ENCODE assay signal across 8 mouse cellular contexts in genomic region chr13:23710374-23711089, GRCm38 (mm10). TPM values are rescaled to one million over a fixed set of nuclear protein-coding genes. Genes with fewer than 3 reads are reported as not detected.
DNase-seq lines count a peak whose midpoint lies in the region; ATAC-seq and TF ChIP-seq lines count a peak whose summit lies in the region.

Gene Hfe (minus strand): TSS chr13:23710854.

- H3K27ac ChIP-seq in embryonic facial prominence, embryonic 15.5 days (replicated peaks): no peak within 1 kb of the TSS
- peak within 1 kb of the TSS; percentile 59 for H3K27ac ChIP-seq in heart, embryonic 13.5 days (replicated peaks)
- no peak within 1 kb of the TSS; the same call in 1 of the 2 replicates for H3K27ac ChIP-seq in kidney, embryonic 16.5 days (ENCODE audit: low read length)

- POLR2A ChIA-PET in Patski (lab: Charles Lee): no interaction called here

- no peak for TF ChIP-seq CTCF in Patski (IDR thresholded peaks at IDR 0.05)

- DNase-seq in A20 (ENCODE audit: low read depth, low spot score) (peak; percentile 52), Patski (ENCODE audit: low read depth, low spot score) (no peak)
- peak; percentile 72 for DNase-seq in lung, postnatal 36 days
- peak; percentile 75 for DNase-seq in retina, postnatal 1 day
- no peak for DNase-seq in c-Kit-positive CD71-positive TER-119-positive erythroid progenitor cells, embryonic 14.5 days (ENCODE audit: low spot score)

- H3K4me2 ChIP-seq in embryonic facial prominence, embryonic 15.5 days (replicated peaks): peak within 1 kb of the TSS; percentile 76
- H3K4me2 ChIP-seq in heart, embryonic 13.5 days: peak within 1 kb of the TSS; percentile 86
- peak within 1 kb of the TSS; percentile 69 for H3K4me2 ChIP-seq in kidney, embryonic 16.5 days (replicated peaks; ENCODE audit: low read depth, low read length)

- H3K9ac ChIP-seq in embryonic facial prominence, embryonic 15.5 days: peak within 1 kb of the TSS; percentile 33
- peak within 1 kb of the TSS; percentile 78 for H3K9ac ChIP-seq in heart, embryonic 13.5 days
- H3K9ac ChIP-seq in kidney, embryonic 16.5 days (replicated peaks; ENCODE audit: low read length): peak within 1 kb of the TSS; percentile 67

- H3K9me3 ChIP-seq in embryonic facial prominence, embryonic 15.5 days (replicated peaks): no peaks in the 10 kb centered on the region
- H3K9me3 ChIP-seq in heart, embryonic 13.5 days: no peaks in the 10 kb centered on the region
- no peaks in the 10 kb centered on the region for H3K9me3 ChIP-seq in kidney, embryonic 16.5 days (ENCODE audit: low read length)

- H3K36me3 ChIP-seq in embryonic facial prominence, embryonic 15.5 days: no peaks in the 10 kb centered on the region
- H3K36me3 ChIP-seq in heart, embryonic 13.5 days: no peaks in the 10 kb centered on the region
- no peaks in the 10 kb centered on the region for H3K36me3 ChIP-seq in kidney, embryonic 16.5 days (ENCODE audit: insufficient read depth, low read length)

- H3K4me1 ChIP-seq in embryonic facial prominence, embryonic 15.5 days: peaks cover 11% of the 10 kb centered on the region; the same call in 1 of the 2 replicates
- H3K4me1 ChIP-seq in heart, embryonic 13.5 days: peaks cover 31% of the 10 kb centered on the region
- peaks cover 7% of the 10 kb centered on the region; the same call in 1 of the 2 replicates for H3K4me1 ChIP-seq in kidney, embryonic 16.5 days (ENCODE audit: insufficient read depth, low read length)

- 3% methylated on average over 17 of the region's 17 CpGs for WGBS in embryonic facial prominence, embryonic 15.5 days
- 2% methylated on average over 17 of the region's 17 CpGs for WGBS in heart, embryonic 13.5 days
- WGBS in kidney, embryonic 16.5 days: 1% methylated on average over 17 of the region's 17 CpGs

- peak; percentile 44 for ATAC-seq in Patski
- ATAC-seq in embryonic facial prominence, embryonic 15.5 days (ENCODE audit: insufficient number of reproducible peaks, low FRiP score, low TSS enrichment, low read depth): no peak
- ATAC-seq in heart, embryonic 13.5 days (ENCODE audit: extremely low read depth, insufficient number of reproducible peaks, low FRiP score, low TSS enrichment): no peak
- ATAC-seq in kidney, embryonic 16.5 days (ENCODE audit: low FRiP score, low TSS enrichment): peak; percentile 78

- in situ Hi-C loops in Patski (cut with MboI; ENCODE audit: low pct_unique_long_range_greater_than_20kb): no loop called here

- peak within 1 kb of the TSS; percentile 47 for H3K4me3 ChIP-seq in embryonic facial prominence, embryonic 15.5 days (replicated peaks)
- peak within 1 kb of the TSS; percentile 55 for H3K4me3 ChIP-seq in heart, embryonic 13.5 days
- peak within 1 kb of the TSS; percentile 50 for H3K4me3 ChIP-seq in kidney, embryonic 16.5 days (ENCODE audit: low read length)

- CTCF ChIA-PET in Patski (lab: Charles Lee): interaction anchor here (1.3 to 1.5 kb wide), 2 partner anchors 9 to 21 kb away, joined by 4 to 6 read pairs; no protein-coding TSS in a partner anchor

- H3K27me3 ChIP-seq in Patski: no peaks in the 10 kb centered on the region
- no peaks in the 10 kb centered on the region for H3K27me3 ChIP-seq in embryonic facial prominence, embryonic 15.5 days
- no peaks in the 10 kb centered on the region for H3K27me3 ChIP-seq in heart, embryonic 13.5 days (replicated peaks)
- H3K27me3 ChIP-seq in kidney, embryonic 16.5 days (ENCODE audit: insufficient read depth, low read length): no peaks in the 10 kb centered on the region

RNA-seq across cellular contexts. Expression of gene Hfe, which starts in this region (rescaled TPM):
- 5.8 TPM for polyA plus RNA-seq in Patski (2021)
- 8.7 and 13.0 TPM in 2 replicates for polyA plus RNA-seq in embryonic facial prominence, embryonic 15.5 days (2015; fragmentation: Nextera tagmentation; extraction: Ambion mirVana)
- 10.3 and 10.7 TPM in 2 replicates for polyA plus RNA-seq in heart, embryonic 13.5 days (2015; fragmentation: Nextera tagmentation; extraction: Ambion mirVana)
- polyA plus RNA-seq in kidney, embryonic 16.5 days (2015; fragmentation: Nextera tagmentation; extraction: Ambion mirVana): 9.3 and 9.4 TPM in 2 replicates

Comparison
In these comparisons a context has a peak if more than half of its experiments do, and no peak if none do; other contexts are left out.
1. DNase-seq: peak in A20 (single experiment), lung, postnatal 36 days (single experiment) and retina, postnatal 1 day (single experiment); none in Patski (single experiment) and c-Kit-positive CD71-positive TER-119-positive erythroid progenitor cells, embryonic 14.5 days (single experiment).
2. ATAC-seq: peak in Patski (single experiment) and kidney, embryonic 16.5 days (single experiment); none in embryonic facial prominence, embryonic 15.5 days (single experiment) and heart, embryonic 13.5 days (single experiment).
3. Peak in every context shown above with its lines, with median percentiles within 50 percentile points of each other: H3K4me2 ChIP-seq, H3K4me3 ChIP-seq and H3K9ac ChIP-seq.